Mouse (Mus musculus) skeletal muscle tissue, adult 2 months (tissue): ENCODE results near the gene Rap1gap.

Experiments used
- DNase-seq: peaks from one replicate; pipeline ENCODE4 v3.0.0-alpha.2; 2012; ENCODE audit warnings: low read depth, low spot score

Gene Rap1gap

DNA sequence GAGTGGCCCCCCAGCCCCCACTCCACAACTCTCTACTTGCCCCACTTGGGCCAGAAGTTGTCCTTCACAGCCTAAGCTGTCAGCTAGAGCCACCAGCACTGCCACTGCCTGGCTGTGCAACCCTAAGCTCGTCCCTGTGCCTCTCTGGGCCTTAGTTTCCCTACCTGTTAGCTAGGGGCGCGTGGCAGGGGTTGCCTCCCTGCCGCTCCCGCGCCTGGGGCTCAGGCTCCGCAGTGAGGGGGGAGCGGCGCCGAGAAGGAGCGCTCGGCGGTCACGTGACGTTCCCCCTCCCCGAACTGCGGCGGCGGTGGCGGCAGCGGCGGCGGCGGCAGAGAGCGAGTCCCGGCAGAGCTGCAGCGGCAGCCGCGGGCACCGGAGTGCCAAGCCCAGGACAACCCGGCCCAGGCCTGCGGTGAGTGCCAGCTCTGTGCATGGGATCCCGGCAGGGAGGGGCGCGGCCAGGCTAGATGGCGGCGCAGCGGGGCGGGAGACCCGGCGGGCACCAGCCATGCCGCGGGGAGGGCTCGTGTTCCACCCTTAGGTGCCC is at the start of gene Rap1gap:
Gene Rap1gap (plus strand): TSS at position 294 of the 547 bp plus-strand sequence.
- DNase-seq: no peak

DNA sequence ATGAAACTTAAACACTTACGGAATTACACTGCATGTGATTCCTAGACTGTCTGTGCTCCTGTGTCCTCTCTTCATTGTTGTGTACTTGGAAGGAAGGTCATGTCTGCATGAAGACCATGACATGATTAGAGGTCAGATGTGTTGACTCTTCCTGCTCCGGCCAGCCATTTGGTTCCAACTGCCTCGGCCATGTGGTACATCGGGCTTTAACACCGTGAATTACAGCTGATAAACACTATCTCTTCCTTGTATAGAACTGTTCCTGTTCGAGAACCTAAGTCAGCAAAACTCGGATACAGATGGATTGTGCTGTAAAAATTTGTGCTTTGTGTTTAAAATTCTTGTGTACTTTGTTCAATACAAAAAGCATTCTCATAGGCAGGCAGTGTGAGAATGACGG is 41.7 kb upstream of the Rap1gap start:
- no peak for DNase-seq

DNA sequence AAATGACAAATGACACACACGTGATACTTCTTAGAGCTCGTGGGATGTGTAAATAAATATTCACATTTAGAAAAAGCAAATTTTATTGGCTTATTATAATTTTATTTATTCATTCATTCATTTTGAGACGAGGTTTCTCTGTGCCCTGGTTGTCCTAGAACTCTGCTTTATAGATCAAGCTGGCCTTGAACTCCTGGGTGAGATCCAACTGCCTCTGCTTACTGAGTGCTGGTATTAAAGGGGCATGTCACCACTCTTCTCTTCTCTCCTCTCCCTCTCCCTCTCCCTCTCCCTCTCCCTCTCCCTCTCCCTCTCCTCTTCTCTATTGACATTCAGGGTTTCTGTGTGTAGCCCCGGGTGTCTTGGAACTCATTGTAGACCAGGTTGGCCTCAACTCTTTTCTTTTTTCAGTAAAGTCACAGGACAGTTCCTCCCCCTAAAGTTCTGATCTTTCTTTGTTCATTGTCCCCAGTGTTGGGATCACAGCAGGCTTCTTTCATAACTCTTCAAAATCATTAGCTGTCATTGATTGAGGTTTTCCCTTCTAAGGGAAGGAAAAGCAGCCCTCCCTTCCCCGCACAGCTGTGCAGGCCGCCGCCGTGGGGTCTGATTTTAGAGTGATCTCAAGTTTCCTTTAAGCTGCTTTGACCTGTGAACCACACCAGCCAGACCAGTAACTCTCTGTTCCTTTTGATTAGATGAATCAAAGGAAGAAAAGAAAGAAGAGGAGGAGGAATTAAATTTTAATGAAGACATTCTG is 36.9 kb upstream of the Rap1gap start:
- DNase-seq: no peak

DNA sequence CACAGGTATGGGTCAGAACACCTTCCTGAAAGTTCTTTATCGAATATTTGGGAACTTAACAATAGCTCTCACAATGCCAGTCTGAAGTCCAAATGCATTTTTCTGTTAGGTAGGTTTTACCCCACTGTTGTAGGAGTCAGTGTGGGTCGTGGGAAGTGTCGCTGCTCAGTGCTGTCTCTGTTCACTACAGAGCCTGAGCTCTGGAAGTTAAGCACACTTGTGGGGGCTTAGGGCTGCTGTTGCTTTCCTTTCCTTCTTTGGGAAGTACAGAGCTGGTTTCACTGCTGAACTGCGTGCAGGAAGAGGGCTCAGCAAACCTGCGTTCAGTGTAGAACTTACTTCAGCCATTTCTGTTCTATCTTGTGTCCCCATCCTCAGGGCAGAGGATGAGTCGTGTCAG is 36.1 kb upstream of the Rap1gap start:
- no peak for DNase-seq

DNA sequence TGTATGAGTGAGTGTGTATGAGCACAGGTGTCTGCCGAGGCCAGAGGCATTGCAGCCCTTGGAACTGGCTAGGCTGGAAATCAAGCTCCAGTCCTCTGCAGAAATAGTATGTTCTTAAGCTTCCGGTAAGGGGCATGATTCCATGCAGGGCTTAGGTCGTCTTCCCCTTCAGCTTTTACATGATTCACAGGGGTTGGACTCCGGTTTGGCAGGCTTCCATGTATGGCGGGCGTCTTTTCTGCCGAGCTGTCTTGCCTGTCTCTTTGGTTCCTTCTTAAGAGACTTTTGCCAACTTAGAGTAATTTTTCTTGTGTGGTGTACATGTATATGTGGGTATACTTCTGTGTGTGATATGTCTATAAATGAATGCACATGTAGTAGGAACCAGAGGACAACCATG is 35.2 kb upstream of the Rap1gap start:
- DNase-seq: peak; percentile 5

DNA sequence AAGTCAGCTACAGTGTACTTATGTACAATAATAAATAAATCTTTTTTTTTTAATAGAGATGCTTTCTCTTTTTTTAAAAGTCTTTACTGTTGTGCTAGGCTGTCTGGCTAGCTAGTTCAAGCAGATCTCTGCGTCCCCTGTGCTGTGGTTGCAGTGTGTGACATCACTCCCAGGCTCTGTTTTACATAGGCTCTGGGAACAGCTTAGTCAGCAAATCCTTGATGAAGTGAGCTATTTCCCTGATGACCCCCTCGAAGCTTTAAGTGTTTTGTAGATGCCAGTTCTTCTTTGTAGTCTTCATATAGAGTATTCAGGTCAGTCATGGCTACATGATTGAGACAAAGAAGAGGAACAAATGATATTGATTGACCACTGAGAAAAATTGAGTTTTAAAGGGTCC is 34.4 kb upstream of the Rap1gap start:
- no peak for DNase-seq

DNA sequence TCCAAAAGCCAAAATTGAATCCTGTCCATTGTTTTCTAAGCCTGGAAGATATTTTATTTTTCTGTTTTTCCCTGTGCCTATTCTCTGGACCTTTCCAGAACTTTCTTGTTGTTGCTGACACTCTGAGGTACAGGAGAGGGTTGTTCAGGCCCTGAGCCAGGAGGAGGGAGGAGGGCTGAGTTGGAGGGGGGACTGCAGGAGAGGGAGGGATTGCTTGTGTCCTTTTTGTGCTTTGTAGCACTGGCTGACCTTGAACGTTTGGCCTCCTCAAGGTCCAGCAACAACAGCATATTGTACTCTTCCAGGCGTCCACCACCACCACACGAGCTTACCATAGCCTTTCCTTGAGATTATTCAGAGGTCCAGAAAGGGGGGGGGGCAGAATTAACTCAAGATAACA is 32.9 kb upstream of the Rap1gap start:
- DNase-seq: no peak

DNA sequence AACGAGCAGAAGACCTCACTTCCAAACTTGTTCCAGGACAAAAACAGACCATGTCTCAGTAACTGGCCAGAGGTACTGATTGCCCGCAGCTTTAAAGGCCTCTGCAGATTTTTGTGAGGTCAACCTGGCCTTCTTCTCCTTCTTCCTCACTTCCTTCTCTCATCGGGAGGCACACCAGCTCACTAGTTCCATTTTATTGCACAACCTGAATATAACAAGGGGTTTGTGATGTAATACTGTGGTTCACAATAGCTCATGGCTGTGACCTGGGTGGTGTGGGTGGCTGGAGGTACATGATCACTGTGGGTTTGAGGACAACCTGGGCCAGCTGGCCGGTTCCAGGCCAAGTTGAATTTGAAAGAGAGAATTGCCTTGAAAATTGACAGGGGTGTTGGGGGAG is 31.1 kb upstream of the Rap1gap start:
- no peak for DNase-seq

DNA sequence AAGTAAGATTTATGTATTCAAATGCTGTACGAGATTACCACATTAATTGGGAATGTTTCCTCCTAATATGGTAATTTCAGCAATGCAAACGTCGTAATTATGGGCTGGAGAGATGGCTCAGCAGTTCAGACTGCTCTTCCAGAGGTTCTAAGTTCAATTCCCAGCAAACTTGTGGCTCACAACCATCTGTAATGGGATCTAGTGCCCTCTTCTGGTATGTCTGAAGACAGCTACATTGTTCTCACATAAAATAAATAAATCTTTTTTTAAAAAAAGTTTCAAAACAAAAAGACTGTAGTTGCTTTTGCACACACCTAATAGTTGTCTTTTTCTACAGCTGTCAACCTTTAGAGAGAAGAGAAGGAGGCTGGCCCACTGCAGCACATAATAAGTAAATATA is 27.9 kb upstream of the Rap1gap start:
- no peak for DNase-seq

DNA sequence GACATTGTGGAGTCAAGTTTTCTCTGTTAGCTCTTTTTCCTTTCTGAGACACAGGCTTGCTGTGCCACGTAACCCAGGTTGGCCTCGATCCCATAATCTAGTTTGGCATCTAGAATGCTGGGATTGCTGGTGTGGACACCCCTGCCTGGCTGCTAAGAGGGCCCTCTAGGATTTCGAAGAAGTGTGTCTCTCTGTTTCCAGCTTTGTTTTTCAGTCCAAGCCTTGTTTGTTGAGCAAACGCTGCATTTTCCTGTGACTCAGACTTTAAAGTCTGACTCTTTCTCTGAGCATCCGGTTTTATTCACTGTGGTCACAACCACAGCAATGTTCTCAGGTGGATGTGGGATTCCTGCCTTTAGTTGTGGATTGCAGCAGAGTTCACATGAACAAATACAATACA is 23.0 kb upstream of the Rap1gap start:
- DNase-seq: peak; percentile 16

DNA sequence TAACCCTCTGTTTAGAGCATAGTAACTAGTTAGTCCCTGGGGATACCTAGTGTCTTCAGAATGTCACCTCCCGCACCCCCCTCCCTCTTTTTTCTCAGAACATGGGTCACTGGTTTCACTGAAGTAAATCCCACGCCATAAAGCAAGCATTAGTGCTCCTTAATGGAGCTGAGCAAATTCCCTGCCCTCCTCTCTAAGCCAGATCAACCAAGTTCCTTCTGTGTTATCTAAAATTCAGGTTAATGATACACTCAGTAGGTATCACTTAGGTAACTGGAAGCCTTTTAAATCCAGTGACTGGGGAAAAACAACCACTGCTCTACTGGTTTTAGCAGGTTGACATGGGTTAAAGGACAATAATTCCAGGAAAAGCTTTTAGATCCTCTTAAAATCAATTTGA is 22.4 kb upstream of the Rap1gap start:
- no peak for DNase-seq

DNA sequence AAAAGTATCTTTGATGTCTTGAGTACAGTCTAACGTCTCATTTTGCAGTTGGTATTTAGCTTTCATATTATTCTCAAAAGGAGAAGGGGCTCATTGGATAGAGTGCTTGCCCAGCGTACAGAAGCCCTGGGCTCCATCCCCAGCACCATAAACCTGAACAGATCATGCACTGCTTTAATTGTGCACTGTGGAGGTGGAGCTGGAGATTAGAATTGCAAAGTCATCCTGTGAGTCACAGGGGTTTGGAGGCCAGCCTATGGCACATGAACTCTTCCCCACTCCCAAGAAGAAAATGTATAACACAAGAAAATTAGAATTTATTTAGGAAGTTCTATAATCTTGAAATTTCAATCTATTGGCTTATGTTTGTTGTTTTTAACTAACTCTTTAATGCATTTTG is 21.1 kb upstream of the Rap1gap start:
- DNase-seq: no peak

DNA sequence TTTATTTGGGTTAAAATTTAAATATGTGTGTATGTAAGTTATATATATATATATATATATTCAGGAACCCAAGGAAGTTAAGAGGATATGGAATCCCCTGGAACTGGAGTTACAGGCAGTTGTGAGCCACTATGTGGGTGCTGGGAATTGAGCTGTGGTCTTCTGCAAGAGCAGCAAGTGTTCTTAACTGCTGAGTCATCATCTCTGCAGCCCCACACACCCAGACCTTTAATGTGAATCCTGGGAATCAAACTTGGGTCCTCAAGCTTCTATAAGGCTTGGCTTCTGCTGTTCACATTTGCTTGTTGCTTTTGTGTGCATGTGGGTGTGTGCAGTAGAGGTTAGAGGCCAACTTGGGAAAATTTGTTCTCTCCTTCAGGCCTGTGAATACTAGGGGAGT is 18.3 kb upstream of the Rap1gap start:
- DNase-seq: no peak

DNA sequence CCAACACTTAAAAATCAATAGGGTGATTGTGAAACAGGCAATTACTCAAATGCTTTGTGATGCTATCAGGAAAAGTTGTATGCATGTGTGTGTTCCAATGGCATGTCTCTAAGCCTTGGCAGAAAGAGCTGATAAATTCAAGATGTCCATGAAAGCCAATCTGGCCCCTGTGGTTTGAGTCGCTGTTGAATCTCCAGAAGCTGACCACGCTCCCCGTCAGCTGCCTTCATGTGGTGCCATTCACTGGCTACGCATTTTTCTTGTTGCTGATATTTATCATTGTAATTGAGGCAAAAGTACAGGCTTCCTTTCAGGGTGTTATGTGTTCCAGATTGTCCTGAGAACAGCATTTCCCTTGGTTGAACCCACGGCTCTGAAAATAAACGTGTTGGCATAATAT is 16.9 kb upstream of the Rap1gap start:
- no peak for DNase-seq

DNA sequence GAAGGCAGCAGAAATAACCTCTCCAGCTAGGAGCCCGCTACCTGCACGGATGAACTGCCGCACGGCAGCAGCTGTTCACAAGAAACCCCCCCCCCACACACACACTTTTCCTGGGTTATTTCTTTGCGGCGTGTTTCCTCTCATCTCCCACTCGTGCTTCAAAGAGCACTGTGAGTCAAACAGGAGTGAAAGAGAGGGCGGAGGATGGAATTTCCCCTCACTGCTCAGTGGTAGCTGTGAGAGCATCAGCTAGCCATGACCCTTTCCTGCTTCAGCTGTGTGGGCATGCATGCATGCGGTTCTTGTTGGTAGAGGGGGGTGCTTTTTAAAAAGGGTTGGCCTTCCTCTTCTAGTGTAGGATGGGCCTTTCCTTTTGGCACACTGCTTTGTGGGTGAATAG is 16.3 kb upstream of the Rap1gap start:
- DNase-seq: no peak

DNA sequence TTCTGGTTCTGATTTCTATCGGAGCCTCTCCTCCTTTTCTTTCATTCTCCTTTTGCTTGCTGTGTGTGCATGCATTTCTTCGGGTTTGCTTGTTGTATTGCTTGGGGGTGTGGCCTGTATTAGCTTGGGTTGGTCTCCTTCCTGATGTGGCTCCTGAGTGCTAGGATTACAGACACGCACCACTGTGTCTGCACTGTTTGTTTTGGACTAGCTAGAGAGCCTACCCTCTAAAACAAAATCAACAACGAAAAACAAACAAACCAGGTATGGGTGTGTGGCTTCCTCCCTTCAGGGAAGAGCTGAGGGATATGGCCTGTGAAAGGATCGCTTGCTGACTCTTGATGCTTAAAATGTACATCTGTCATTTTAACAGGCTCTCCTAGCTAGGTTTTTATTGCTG is 13.6 kb upstream of the Rap1gap start:
- DNase-seq: no peak

DNA sequence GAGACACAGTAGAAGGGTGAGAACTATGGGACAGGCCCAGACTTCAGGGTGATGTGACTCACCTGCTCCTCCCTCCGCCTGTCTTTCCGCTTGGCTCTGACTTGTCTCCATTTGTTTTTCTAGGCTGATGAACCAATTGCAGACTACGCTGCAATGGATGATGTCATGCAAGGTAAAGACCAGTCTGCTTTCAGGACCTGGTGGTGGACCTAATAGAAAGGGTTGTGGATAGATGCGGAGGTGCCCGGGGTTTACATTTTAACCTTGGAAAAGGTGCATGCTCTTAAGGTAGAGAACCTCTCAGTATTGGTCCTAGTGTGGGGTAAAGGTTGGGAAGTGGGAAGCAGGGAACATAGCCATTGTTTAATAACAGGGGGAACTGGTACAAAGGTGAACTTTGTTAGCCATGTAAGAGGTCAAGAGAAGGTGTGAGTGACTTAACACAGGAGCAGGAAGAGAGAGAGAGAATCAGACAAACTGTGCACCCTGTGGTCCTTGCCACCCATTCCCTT is 11.6 kb upstream of the Rap1gap start:
- DNase-seq: no peak

DNA sequence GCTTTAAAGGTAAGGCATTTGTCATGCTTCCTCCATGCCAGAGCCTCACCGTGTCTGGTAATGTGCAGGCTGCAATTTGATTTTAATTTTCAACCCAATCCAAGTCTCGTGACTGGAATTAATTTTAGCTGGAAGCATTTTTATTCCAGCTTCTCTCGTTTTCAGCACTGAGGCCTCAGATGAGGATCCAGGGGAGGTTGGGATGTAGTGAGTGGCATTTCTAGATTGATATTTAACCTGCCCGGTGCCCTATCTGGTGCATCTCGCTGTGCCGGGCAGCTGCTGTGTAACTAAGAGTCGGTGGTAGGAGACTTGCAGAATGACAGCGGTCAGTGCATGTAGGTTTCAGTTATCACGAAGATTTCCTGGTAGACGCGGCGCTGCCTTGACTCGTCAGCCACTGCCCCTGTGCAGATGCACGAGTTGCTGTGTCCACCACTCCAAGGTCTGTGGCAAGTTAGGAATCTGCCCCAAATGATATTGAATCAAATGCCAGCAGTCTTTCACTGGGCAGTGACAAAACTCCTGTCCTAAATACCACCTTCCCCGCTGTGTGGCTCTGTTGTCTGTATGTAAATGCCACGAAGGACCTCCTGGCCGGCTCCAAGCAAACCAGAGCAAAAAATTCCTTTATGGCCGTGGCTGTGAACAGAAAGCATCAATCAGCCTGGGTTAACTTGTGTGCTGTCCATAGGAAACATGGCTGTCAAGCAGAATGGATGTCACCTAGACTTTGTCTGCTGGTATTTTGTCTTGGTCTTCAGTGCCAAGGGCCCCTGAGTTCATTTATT is 9.1 kb upstream of the Rap1gap start:
- DNase-seq: no peak

DNA sequence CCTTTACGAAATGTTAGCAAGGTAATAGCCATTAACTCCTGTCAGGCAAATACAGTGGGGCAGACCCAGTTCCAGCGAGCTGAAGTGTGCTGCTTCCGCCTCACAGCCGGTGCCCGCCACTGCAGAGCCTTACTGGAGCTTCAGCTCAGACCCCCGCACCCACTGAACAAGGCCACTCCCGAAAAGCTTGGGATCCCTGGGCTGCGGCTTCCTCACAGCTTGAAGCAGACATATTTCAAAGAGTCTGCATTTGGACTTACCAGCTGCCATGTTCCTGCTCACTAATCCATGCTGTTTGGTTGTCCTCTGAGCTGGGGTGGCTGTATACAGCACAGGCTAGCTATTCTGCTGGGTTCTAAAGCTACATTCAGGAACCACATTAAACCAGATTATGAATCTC is 6.9 kb upstream of the Rap1gap start:
- no peak for DNase-seq

DNA sequence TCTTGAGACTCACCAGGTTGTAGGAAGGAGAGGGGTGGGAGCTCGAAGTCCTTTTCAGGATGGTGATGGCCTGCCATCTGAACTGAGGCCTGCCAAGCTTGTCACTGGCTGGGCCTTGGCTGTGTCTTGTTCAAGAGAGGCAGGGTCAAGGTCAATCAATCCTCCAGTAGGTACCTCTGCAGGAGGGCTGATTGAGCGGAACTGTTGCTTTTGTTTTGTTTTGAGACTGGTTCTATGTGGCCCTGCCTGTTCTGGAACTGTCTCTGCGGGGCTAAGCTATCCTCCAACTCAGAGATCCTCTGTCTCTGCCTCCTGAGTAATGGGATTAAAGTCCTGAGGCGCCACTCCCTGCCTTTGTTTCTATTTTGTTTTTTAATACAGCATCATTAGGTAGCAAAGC is 5.0 kb upstream of the Rap1gap start:
- DNase-seq: no peak

DNA sequence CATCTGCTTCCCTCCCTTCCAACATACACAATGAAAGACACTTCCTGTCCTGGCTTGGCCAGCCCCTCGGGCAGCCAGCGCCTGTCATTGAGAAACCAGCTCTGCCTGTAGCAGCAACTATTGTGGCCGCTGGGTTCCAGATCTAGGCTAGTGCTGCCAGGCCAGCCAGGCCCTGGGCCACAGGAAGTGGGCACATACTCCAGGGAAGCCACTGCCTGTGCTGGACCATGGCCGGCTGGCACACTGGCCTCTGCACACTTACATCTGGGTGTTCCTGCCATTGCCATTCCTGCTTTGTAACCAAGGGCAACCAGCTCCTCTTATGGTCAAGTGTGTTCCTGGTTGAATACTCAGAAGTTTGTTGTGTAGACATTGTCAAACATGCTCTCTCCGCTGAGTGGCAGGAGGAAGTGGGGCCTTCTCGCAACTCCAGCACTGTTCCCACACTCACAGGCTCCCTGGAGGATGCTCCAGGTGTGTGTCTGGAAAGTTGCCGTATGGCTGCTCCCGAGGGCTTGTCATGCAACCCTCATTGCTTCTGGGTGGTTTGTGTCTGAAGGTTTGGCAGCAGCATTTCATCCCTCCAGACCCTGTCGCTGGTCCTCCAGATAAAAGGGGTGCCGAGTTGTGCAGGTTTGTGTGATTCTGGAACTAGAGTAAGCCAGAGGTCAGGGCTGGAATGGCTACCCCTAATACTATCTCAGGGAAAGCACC is 4.0 kb upstream of the Rap1gap start:
- DNase-seq: no peak

DNA sequence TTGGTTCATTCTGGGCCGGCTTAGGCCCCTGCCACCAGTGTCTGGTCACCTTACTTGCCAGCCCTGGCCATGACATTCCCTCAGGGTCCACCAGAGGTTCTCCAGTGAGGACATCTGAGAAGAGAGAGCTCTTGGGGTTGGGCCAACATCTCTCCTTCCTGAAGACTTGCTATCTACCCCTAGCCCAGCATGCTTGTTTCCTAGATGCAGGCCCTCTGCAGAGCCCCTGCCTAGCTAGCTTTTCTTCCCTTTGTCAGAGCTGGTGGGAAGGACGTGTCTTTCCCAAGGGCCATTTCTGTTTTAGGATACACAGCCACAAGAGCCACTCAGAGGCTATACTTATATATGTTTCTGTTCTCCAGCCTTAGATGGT is 3.5 kb upstream of the Rap1gap start:
- no peak for DNase-seq
